Mouse (Mus musculus) thymus, postnatal 4 days (tissue): ENCODE measurements around the gene Vsig10.
"Not testable (repeated sequence)": the region's sequence is repeated elsewhere in the genome, so short reads cannot be mapped to it uniquely, and the experiment has no call there.

ENCODE experiments used
- DNase-seq: peaks from one replicate; pipeline ENCODE4 v3.0.0; 2021

Vsig10 gene

DNA sequence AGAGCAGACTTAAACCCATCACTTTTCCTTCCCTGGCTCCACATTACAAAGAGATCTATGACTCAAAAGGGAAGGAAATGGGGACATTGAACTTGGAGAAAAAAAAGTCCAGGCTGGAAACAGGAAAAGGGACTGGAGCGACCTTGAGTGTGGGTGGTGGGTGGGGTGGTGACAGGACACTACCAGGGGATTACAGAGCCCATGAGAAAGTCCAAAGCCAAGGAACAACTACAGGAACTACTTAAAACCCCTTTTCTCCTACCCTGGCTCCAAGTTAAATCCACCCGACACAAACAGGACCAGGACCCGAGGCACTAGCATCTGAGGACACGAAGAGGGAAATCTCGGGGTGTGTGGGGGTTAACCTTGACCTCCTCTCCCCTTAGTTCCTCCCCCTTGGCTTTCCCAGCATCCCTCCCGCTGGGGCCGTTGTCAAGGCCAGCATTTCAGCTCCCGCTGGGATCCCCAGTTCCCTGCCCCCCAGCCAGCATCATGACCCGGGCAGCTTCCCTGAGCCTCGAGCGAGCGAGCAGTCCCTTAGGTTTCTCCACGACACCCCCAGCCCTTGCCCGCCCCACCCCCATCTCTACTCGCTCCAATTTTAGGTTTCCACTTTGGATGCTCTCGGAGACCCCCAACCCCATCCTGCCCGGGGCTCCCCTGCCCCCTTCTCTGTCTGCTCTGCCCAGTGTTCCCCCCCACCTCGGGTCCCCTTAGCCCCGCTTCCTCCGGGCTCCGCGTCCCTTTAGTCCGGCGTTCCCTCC lies 37.7 kb downstream of the Vsig10 start:
- no peak for DNase-seq

- peak; percentile 92 for DNase-seq
Observed at GRCm38 (mm10) chr5:117357129-117357477, 38.2 kb downstream of the Vsig10 start, which contains the start of gene Wsb2. Gene Wsb2 (plus strand): TSS chr5:117357304.

DNA sequence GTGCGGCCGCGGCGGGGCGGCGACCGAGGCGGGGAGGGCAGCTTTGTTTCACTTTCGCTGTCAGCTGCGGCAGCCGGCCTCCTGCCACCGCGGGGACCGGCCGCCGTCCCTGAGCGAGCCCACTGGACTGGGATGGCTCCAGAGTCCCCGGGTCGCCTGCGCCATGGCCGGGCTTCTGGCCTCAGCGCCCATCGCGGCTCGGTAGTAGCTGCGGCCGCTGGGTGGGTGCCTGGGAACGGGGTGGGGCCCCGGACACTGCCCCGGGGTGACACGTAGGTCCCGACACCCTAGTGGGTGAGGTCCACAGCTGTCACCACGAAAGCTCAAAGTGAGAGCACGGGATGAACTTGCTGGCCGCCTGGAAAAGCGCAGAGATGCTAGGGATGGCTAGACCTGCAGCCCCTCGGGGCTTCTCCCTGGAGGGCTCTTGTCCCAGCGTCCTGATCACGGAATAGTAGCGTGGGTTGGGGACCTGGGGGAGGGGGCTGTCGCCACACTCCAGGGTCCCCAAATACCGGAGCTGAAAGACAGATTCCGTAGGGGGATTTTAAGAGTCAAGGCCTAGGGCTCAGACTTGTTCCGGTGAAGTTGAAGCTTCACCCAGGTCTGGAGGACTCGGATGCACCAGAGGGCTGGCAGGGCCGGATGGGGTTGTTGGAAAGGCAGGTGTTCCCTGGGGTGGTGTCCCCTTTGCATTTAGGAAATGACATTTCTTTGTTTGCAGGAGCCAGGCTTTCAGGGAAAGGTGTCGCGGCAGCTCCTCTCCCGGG lies 38.8 kb downstream of the Vsig10 start:
- DNase-seq: peak; percentile 67

- DNase-seq: no peak
Observed at GRCm38 (mm10) chr5:117358248-117358630, 39.4 kb downstream of the Vsig10 start.

- DNase-seq: peak; percentile 96
Observed at GRCm38 (mm10) chr5:117358725-117359124, 39.8 kb downstream of the Vsig10 start.

- no peak for DNase-seq
Observed at GRCm38 (mm10) chr5:117359497-117360227, 40.8 kb downstream of the Vsig10 start.

GRCm38 (mm10) chr5:117360228-117360515 lies 41.3 kb downstream of the Vsig10 start:
- DNase-seq: no peak

GRCm38 (mm10) chr5:117360631-117361541 lies 42.0 kb downstream of the Vsig10 start:
- DNase-seq: no peak

DNA sequence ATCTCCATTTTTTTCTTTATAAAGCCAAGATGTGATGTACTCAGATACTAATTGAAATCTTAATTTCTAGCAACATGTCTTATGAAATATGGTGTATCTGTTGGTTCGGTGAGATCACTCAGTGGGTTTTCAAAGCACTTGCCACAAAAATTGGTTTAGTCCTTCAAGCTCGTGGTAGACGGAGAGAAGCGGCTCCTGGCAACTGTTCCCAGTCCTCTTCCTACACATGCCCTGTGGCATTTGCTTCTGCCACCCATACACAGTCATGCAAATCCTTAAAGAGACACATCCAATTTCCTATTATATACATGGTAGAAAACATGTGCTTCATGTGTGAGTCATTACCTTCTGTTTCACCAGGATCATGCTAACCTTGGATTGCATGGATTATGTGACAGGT lies 42.7 kb downstream of the Vsig10 start:
- no peak for DNase-seq

GRCm38 (mm10) chr5:117363066-117363782 lies 44.3 kb downstream of the Vsig10 start:
- DNase-seq: no peak

- DNase-seq: no peak
Observed at GRCm38 (mm10) chr5:117364821-117365220, 45.9 kb downstream of the Vsig10 start.

DNA sequence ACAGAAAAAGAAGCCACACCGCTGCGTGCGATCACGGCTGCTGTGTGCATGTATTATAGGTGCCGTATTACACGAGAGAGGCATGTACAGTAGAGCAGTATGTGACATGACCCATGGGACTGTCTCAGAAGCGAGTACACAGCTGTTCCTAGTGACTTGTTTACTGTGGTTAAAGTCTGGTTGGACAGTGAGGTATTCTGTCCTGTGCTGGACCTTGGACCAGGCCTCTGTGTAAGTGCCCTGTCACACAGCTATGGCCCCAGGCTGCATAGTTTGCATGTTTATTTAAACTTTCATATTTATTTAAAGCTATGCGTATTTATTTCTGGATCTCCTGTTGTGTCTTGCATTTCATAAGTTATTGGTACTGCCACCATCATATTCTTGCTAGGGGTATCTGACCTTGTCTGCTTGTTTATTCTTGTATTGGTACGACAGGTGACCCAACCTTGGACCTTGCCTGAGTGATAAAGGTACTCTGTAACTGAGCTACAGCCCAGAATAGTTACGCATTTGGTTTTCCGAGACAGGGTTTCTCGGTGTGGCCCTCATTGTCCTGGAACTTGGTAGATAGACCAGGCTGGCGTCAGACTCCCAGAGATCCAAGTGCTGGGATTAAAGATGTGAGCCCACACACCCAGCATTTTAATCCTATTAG lies 47.1 kb downstream of the Vsig10 start:
- no peak for DNase-seq

DNA sequence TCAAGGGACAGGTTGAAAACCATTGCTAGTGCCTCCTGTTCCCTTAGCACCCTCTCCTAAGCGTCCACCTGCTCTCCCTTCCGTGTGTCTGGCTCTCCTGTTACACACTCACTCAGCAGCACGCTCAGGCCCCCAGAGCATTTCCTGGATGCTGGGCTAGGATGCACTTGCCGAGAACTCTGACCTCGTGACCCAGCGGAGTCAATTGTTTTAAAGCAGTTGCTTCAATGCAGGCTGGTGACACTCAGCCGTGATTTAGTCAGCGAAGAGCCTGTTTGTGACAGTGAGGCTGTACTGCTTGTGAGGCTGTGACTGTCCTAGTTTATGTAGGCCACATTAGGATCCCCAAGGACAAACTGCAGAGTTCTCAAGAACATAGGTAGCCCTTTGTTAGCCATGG lies 48.3 kb downstream of the Vsig10 start:
- DNase-seq: no peak

- DNase-seq: no peak
Observed at GRCm38 (mm10) chr5:117370592-117370991, 51.7 kb downstream of the Vsig10 start.

GRCm38 (mm10) chr5:117373418-117373817 lies 54.5 kb downstream of the Vsig10 start:
- DNase-seq: no peak

- no peak for DNase-seq
Observed at GRCm38 (mm10) chr5:117374372-117375049, 55.6 kb downstream of the Vsig10 start.

DNA sequence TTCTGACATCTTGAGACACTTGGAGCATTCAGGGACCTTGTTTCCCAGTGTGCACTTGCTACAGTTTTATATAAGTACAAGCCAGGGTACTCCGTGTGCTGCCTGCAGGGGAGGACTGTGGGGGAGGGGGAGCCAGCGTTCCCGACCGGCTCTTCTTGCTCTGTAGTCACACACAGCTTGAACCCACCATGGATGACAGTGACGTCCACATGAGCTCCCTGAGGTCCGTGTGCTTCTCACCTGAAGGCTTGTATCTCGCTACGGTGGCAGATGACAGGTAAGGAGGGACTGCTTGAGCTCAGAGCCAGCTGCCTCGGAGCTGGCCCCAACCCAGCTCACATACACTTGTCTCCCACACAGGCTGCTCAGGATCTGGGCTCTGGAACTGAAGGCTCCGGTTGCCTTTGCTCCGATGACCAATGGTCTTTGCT lies 57.5 kb downstream of the Vsig10 start:
- DNase-seq: no peak

GRCm38 (mm10) chr5:117377731-117378130 lies 58.8 kb downstream of the Vsig10 start:
- DNase-seq: not testable (repeated sequence)

GRCm38 (mm10) chr5:117380199-117380598 lies 61.3 kb downstream of the Vsig10 start:
- no peak for DNase-seq

DNA sequence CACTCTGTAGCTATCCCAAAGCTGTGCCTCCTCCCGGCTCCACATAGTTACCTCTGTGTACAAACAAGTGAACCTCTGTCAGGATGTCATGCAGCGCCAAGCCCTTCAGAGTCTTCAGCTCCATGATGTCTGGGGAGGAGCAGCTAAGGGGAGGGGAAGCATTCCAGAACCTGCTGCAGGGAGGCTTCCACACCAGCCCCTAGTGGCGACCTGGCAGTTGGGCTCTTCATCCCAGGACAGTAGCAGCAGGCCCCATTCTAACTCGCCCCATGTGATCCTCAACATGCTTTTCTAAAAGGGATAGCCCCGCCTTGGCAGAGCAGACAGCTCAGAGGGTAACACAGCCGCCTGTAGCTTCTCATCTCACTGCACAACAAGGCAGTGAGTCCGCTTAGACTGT lies 62.9 kb downstream of the Vsig10 start:
- no peak for DNase-seq

GRCm38 (mm10) chr5:117383198-117383597 lies 64.3 kb downstream of the Vsig10 start:
- DNase-seq: no peak
